ENCODE assay signal across 30 mouse cellular contexts in genomic region chr11:33951684-33952625, GRCm38 (mm10). TPM values are rescaled to one million over a fixed set of nuclear protein-coding genes. Genes with fewer than 3 reads are reported as not detected.
DNase-seq lines count a peak whose midpoint lies in the region; ATAC-seq and TF ChIP-seq lines count a peak whose summit lies in the region.
"Had no signal": no experiment of that assay in that cellular context is flagged by ENCODE, and none has a peak within 500 bp of the region (broad histone marks: within the 10 kb centered on the region; RNA-seq: fewer than 3 reads in every experiment).

No protein-coding gene starts in this region.

- no peak overlapping the region for H3K4me3 ChIP-seq in kidney, adult 2 months (ENCODE audit: insufficient read depth, low read depth, low read length)
- no peak overlapping the region for H3K4me3 ChIP-seq in midbrain, embryonic 11.5 days (ENCODE audit: low read depth, low read length)
- no peak overlapping the region for H3K4me3 ChIP-seq in midbrain, embryonic 16.5 days (ENCODE audit: low read depth, low read length)
- H3K4me3 ChIP-seq in limb, embryonic 10.5 days = no peak overlapping the region
- H3K4me3 ChIP-seq: embryonic facial prominence, embryonic 15.5 days; heart, embryonic 10.5 days; heart, embryonic 15.5 days; limb, embryonic 12.5 days; liver, embryonic 15.5 days; midbrain, embryonic 10.5 days; myocyte; neural tube, embryonic 13.5 days had no signal

- DNase-seq in kidney, adult 2 months = peak; percentile 10
- DNase-seq in kidney, adult 18-20 months = no peak
- DNase-seq in midbrain, embryonic 11.5 days (ENCODE audit: low spot score, missing footprints) = peak; percentile 77
- no peak for DNase-seq in limb, embryonic 10.5 days (ENCODE audit: low spot score)
- DNase-seq in gastrocnemius, postnatal 10 days = no peak
- DNase-seq in thymus, postnatal 14 days = no peak
- no peak for DNase-seq in spleen, postnatal 4 days (ENCODE audit: low spot score in 2 of 2)
- DNase-seq: adrenal gland, postnatal 25 days; cerebellum, adult 18-20 months; cerebellum, postnatal 10 days; gastrocnemius, postnatal 25 days; heart, adult 11 months; kidney, adult 8-10 months; kidney, postnatal 4 days; layer of hippocampus, postnatal 36 days had no signal

- 83% methylated on average over 8 of the region's 8 CpGs for WGBS in kidney, adult 2 months
- WGBS in midbrain, embryonic 11.5 days = 88% methylated on average over 8 of the region's 8 CpGs
- 88% methylated on average over 8 of the region's 8 CpGs for WGBS in midbrain, embryonic 16.5 days
- 89% methylated on average over 8 of the region's 8 CpGs for WGBS in limb, embryonic 10.5 days

- no peaks in the 10 kb centered on the region for H3K9me3 ChIP-seq in midbrain, embryonic 11.5 days (ENCODE audit: control insufficient read depth, low read length)
- H3K9me3 ChIP-seq in midbrain, embryonic 16.5 days (replicated peaks; ENCODE audit: control insufficient read depth, low read length, poor library complexity, severe bottlenecking) = no peaks in the 10 kb centered on the region
- H3K9me3 ChIP-seq in limb, embryonic 10.5 days (replicated peaks) = no peaks in the 10 kb centered on the region
- H3K9me3 ChIP-seq: embryonic facial prominence, embryonic 15.5 days; heart, embryonic 10.5 days; heart, embryonic 15.5 days; limb, embryonic 12.5 days; liver, embryonic 15.5 days; midbrain, embryonic 10.5 days; neural tube, embryonic 13.5 days had no signal

- no peak for TF ChIP-seq CTCF in kidney, adult 2 months (conservative IDR thresholded peaks at IDR 0.05; ENCODE audit: insufficient read depth, insufficient read length, low read depth, low read length)

- no peak for ATAC-seq in midbrain, embryonic 11.5 days (ENCODE audit: low FRiP score)
- ATAC-seq in midbrain, embryonic 16.5 days = no peak
- ATAC-seq: forebrain, embryonic 14.5 days; hindbrain, postnatal 0 days had no signal

- no peaks in the 10 kb centered on the region for H3K27me3 ChIP-seq in kidney, adult 2 months (replicated peaks; ENCODE audit: control insufficient read depth, insufficient read depth, low read length)
- no peaks in the 10 kb centered on the region for H3K27me3 ChIP-seq in midbrain, embryonic 11.5 days (ENCODE audit: control insufficient read depth, insufficient read depth, low read length)
- no peaks in the 10 kb centered on the region for H3K27me3 ChIP-seq in midbrain, embryonic 16.5 days (ENCODE audit: control insufficient read depth, insufficient read depth, low read depth, low read length)
- no peaks in the 10 kb centered on the region for H3K27me3 ChIP-seq in limb, embryonic 10.5 days (ENCODE audit: low read depth, poor library complexity, severe bottlenecking)
- H3K27me3 ChIP-seq: embryonic facial prominence, embryonic 15.5 days; heart, embryonic 15.5 days; limb, embryonic 12.5 days; liver, embryonic 15.5 days; neural tube, embryonic 13.5 days had no signal

- H3K4me1 ChIP-seq in kidney, adult 2 months (ENCODE audit: control insufficient read depth, insufficient read depth, low read length) = no peaks in the 10 kb centered on the region; the same call in 1 of the 2 replicates
- no peaks in the 10 kb centered on the region for H3K4me1 ChIP-seq in midbrain, embryonic 11.5 days (ENCODE audit: control insufficient read depth, insufficient read depth, low read length)
- no peaks in the 10 kb centered on the region; the same call in 1 of the 2 replicates for H3K4me1 ChIP-seq in midbrain, embryonic 16.5 days (ENCODE audit: control insufficient read depth, insufficient read depth, low read length)
- peaks cover 12% of the 10 kb centered on the region; the same call in 1 of the 2 replicates for H3K4me1 ChIP-seq in limb, embryonic 10.5 days
- H3K4me1 ChIP-seq: embryonic facial prominence, embryonic 15.5 days; heart, embryonic 10.5 days; heart, embryonic 15.5 days; limb, embryonic 12.5 days; liver, embryonic 15.5 days had no signal

- no peak overlapping the region for H3K4me2 ChIP-seq in midbrain, embryonic 11.5 days
- no peak overlapping the region for H3K4me2 ChIP-seq in midbrain, embryonic 16.5 days (ENCODE audit: low read length)
- H3K4me2 ChIP-seq: embryonic facial prominence, embryonic 15.5 days; heart, embryonic 15.5 days; limb, embryonic 12.5 days; liver, embryonic 15.5 days; neural tube, embryonic 13.5 days had no signal

- TF ChIP-seq POLR2A in kidney, adult 2 months (IDR thresholded peaks at IDR 0.05; ENCODE audit: low read depth, low read length) = no peak

- H3K9ac ChIP-seq in midbrain, embryonic 11.5 days (ENCODE audit: low read length) = no peak overlapping the region
- H3K9ac ChIP-seq in midbrain, embryonic 16.5 days (ENCODE audit: low read depth, low read length) = no peak overlapping the region
- H3K9ac ChIP-seq: embryonic facial prominence, embryonic 15.5 days; heart, embryonic 15.5 days; limb, embryonic 12.5 days; liver, embryonic 15.5 days; neural tube, embryonic 13.5 days had no signal

- H3K27ac ChIP-seq in kidney, adult 2 months (ENCODE audit: insufficient read depth, low read depth, low read length) = no peak overlapping the region
- no peak overlapping the region for H3K27ac ChIP-seq in midbrain, embryonic 11.5 days (ENCODE audit: low read depth, low read length)
- no peak overlapping the region for H3K27ac ChIP-seq in midbrain, embryonic 16.5 days (ENCODE audit: low read length)
- peak overlapping the region; percentile 36; the same call in 1 of the 2 replicates for H3K27ac ChIP-seq in limb, embryonic 10.5 days
- H3K27ac ChIP-seq: embryonic facial prominence, embryonic 15.5 days; heart, embryonic 10.5 days; heart, embryonic 15.5 days; hindbrain, postnatal 0 days; kidney, postnatal 0 days; limb, embryonic 12.5 days; liver, embryonic 15.5 days; midbrain, embryonic 10.5 days; neural tube, embryonic 13.5 days had no signal

- H3K36me3 ChIP-seq in kidney, adult 2 months (ENCODE audit: control insufficient read depth, insufficient read depth, low read length) = no peaks in the 10 kb centered on the region
- H3K36me3 ChIP-seq in midbrain, embryonic 11.5 days (ENCODE audit: control insufficient read depth, insufficient read depth, low read length) = no peaks in the 10 kb centered on the region
- no peaks in the 10 kb centered on the region for H3K36me3 ChIP-seq in midbrain, embryonic 16.5 days (ENCODE audit: control insufficient read depth, insufficient read depth, low read length)
- H3K36me3 ChIP-seq in limb, embryonic 10.5 days = no peaks in the 10 kb centered on the region
- H3K36me3 ChIP-seq: embryonic facial prominence, embryonic 15.5 days; heart, embryonic 10.5 days; heart, embryonic 15.5 days; limb, embryonic 12.5 days; liver, embryonic 15.5 days; midbrain, embryonic 10.5 days; neural tube, embryonic 13.5 days had no signal

RNA-seq across cellular contexts. Expression of gene Kcnmb1, which starts 10.9 kb away (rescaled TPM):
- polyA plus RNA-seq in kidney, adult 2 months (2012; rRNA removed) = 0.96 and 0.97 TPM in 2 replicates
- polyA plus RNA-seq in midbrain, embryonic 11.5 days (2014; fragmentation: Nextera tagmentation; extraction: Ambion mirVana) = 0.18 and 0.39 TPM in 2 replicates
- polyA plus RNA-seq in midbrain, embryonic 16.5 days (2015; fragmentation: Nextera tagmentation; extraction: Ambion mirVana) = 0.20 TPM in 2 replicates
- 0.10 TPM in 2 replicates for polyA plus RNA-seq in limb, embryonic 10.5 days (2016; fragmentation: Nextera tagmentation; extraction: Ambion mirVana)
- total RNA-seq in gastrocnemius, postnatal 10 days (2021) = under 1 TPM; 0.19 to 0.20 TPM
- total RNA-seq: liver, adult 2 months; megakaryocyte progenitor cell, adult 5-6 weeks had no signal
- polyA plus RNA-seq: liver, embryonic 15.5 days had no signal

RNA-seq across cellular contexts. Expression of gene Kcnip1, which starts 41.0 kb away (rescaled TPM):
- 0.05 TPM in 1 of 2 replicates, not detected in the other for polyA plus RNA-seq in kidney, adult 2 months (2012; rRNA removed)
- 8.1 and 9.0 TPM in 2 replicates for polyA plus RNA-seq in midbrain, embryonic 11.5 days (2014; fragmentation: Nextera tagmentation; extraction: Ambion mirVana)
- polyA plus RNA-seq in midbrain, embryonic 16.5 days (2015; fragmentation: Nextera tagmentation; extraction: Ambion mirVana) = 107 and 112 TPM in 2 replicates
- 0.74 and 0.94 TPM in 2 replicates for polyA plus RNA-seq in limb, embryonic 10.5 days (2016; fragmentation: Nextera tagmentation; extraction: Ambion mirVana)
- under 1 TPM; 0.14 to 0.18 TPM for total RNA-seq in gastrocnemius, postnatal 10 days (2021)
- total RNA-seq: gastrocnemius, postnatal 25 days; heart, postnatal 25 days; liver, adult 2 months; megakaryocyte progenitor cell, adult 5-6 weeks had no signal
- polyA plus RNA-seq: heart, embryonic 15.5 days; liver, adult 2 months; myocyte had no signal

Comparison
In these comparisons a context has a peak if more than half of its experiments do, and no peak if none do; other contexts are left out.
1. DNase-seq: peak in kidney, adult 2 months (single experiment) and midbrain, embryonic 11.5 days (single experiment); none in kidney, adult 18-20 months (single experiment), limb, embryonic 10.5 days (single experiment), gastrocnemius, postnatal 10 days (single experiment), thymus, postnatal 14 days (single experiment) and spleen, postnatal 4 days (0 of 2).
2. RNA of gene Kcnip1, which starts 41.0 kb away (polyA plus RNA-seq): 107 to 112 TPM in midbrain, embryonic 16.5 days; 8.1 to 9.0 TPM in midbrain, embryonic 11.5 days, 0.74 to 0.94 TPM in limb, embryonic 10.5 days and 0.05 TPM in kidney, adult 2 months; every median in the first group is over 10 times any median in the second.